Mouse (Mus musculus) megakaryocyte, embryonic 14.5 days (primary cell): ENCODE measurements around the gene Inpp5a.

Experiments used
- FLI1 ChIP-seq: IDR thresholded peaks from 2 replicates; pipeline ENCODE4 v1.6.1; 2012; ENCODE audit warnings: low read length, inconsistent platforms, mixed read lengths
- GATA1 ChIP-seq: IDR thresholded peaks from 3 replicates; pipeline ENCODE4 v1.6.1; 2012; ENCODE audit warnings: mixed read lengths, low read length, inconsistent platforms, borderline replicate concordance

- TF ChIP-seq GATA1 (no peak), FLI1 (no peak)
Measured at GRCm38 (mm10) chr7:139452199-139452598, 63.3 kb downstream of the Inpp5a start.
